Mouse (Mus musculus) embryonic fibroblast, embryonic 13.5 days (primary cell): ENCODE data around the gene Sco2. TPM values are rescaled to one million over a fixed set of nuclear protein-coding genes. Genes with fewer than 3 reads are reported as not detected.
A peak's percentile ranks its signal among the peaks of the same experiment; 100 is the strongest.

Experiments used
- H3K27ac ChIP-seq: 2 replicates; pipeline ENCODE4 v1.5.1; 2012; ENCODE audit warnings: low read length, control low read depth, inconsistent platforms; ENCODE audit not compliant: insufficient read depth
- H3K4me1 ChIP-seq: 2 replicates; pipeline ENCODE4 v1.6.1; 2011; ENCODE audit warnings: low read length; ENCODE audit not compliant: control insufficient read depth, insufficient read depth
- H3K4me3 ChIP-seq: 2 replicates; pipeline ENCODE4 v1.5.1; 2011; ENCODE audit warnings: mild to moderate bottlenecking, control low read depth, low read length; ENCODE audit not compliant: insufficient read depth
- CTCF ChIP-seq: IDR thresholded peaks from 2 replicates; pipeline ENCODE4 v1.5.1; 2011; ENCODE audit warnings: mild to moderate bottlenecking, control low read depth, low read length, moderate library complexity, borderline replicate concordance; ENCODE audit not compliant: insufficient read depth
- POLR2A ChIP-seq: IDR thresholded peaks from 2 replicates; pipeline ENCODE4 v1.6.1; 2011; ENCODE audit warnings: low read depth, mild to moderate bottlenecking, control low read depth, low read length, moderate library complexity
- polyA plus RNA-seq: library from polyadenylated mRNA; stranded (reverse); fragments of >200 nt; gene quantifications from 2 replicates; pipeline ENCODE4 v1.2.4, GENCODE M21; 2011; ENCODE audit warnings: low read depth; ENCODE audit not compliant: missing spikeins, insufficient read length

Gene Sco2
- polyA plus RNA-seq, 1 experiment: 13.8 TPM

- no peak for TF ChIP-seq CTCF
- no peak overlapping the region for H3K27ac ChIP-seq
- H3K4me1 ChIP-seq: no peaks in the 10 kb centered on the region; the same call in 1 of the 2 replicates
- H3K4me3 ChIP-seq: no peak overlapping the region
Observed at GRCm38 (mm10) chr15:89374801-89375534, 1.3 kb upstream of the Sco2 start.

- peak overlapping the region; percentile 54 for H3K4me3 ChIP-seq
- no peak overlapping the region for H3K27ac ChIP-seq
- no peaks in the 10 kb centered on the region; the same call in 1 of the 2 replicates for H3K4me1 ChIP-seq
- no peak for TF ChIP-seq POLR2A
- no peak for TF ChIP-seq CTCF
Observed at GRCm38 (mm10) chr15:89374340-89374739, 694 bp upstream of the Sco2 start.

GRCm38 (mm10) chr15:89373027-89373761, 452 bp downstream of the Sco2 start:
- no peak; the same call in 1 of the 2 replicates for TF ChIP-seq POLR2A
- TF ChIP-seq CTCF: peak; percentile 82
- H3K27ac ChIP-seq: peak overlapping the region; percentile 91
- H3K4me3 ChIP-seq: peak overlapping the region; percentile 54
- H3K4me1 ChIP-seq: no peaks in the 10 kb centered on the region; the same call in 1 of the 2 replicates

- Histone ChIP-seq H3K27ac (no peak overlapping the region), H3K4me3 (peak overlapping the region; percentile 54), H3K4me1 (no peaks in the 10 kb centered on the region; the same call in 1 of the 2 replicates)
- TF ChIP-seq POLR2A (no peak), CTCF (no peak)
Observed at GRCm38 (mm10) chr15:89372536-89372935, 1.1 kb downstream of the Sco2 start.

- TF ChIP-seq CTCF (no peak), POLR2A (no peak)
- no peak overlapping the region for H3K27ac ChIP-seq
- no peak overlapping the region for H3K4me3 ChIP-seq
- H3K4me1 ChIP-seq: no peaks in the 10 kb centered on the region; the same call in 1 of the 2 replicates
Observed at GRCm38 (mm10) chr15:89372068-89372467, 1.6 kb downstream of the Sco2 start.

DNA sequence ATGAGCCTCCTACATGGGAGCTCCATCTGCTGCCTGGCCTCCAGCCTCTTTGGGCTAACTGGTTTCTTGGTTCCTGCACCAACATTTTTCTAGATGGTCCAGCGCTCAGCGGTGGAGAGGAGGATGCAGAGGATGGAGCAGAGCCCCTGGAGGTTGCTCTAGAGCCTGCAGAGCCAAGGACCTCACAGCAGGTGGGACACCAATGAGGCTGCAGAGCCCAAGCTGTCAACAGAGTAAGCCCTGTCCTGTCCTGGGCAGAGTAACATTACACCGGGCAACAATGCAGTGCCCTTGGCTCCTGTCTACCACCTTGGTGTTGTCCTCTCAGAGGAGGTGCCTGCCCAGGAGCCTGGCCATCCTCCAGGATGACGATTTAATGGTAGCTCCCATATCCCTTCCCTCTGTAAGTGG, 8.5 kb downstream of the Sco2 start:
- no peaks in the 10 kb centered on the region for H3K4me1 ChIP-seq
- no peak overlapping the region for H3K4me3 ChIP-seq
- TF ChIP-seq CTCF (no peak), POLR2A (no peak)
- no peak overlapping the region for H3K27ac ChIP-seq

- Histone ChIP-seq H3K4me3 (no peak overlapping the region), H3K4me1 (no peaks in the 10 kb centered on the region), H3K27ac (no peak overlapping the region)
- no peak for TF ChIP-seq CTCF
- TF ChIP-seq POLR2A: no peak
Observed at GRCm38 (mm10) chr15:89363051-89363450, 10.6 kb downstream of the Sco2 start.

GRCm38 (mm10) chr15:89358784-89359183, 14.9 kb downstream of the Sco2 start:
- no peak overlapping the region for H3K4me3 ChIP-seq
- no peaks in the 10 kb centered on the region for H3K4me1 ChIP-seq
- no peak overlapping the region for H3K27ac ChIP-seq
- TF ChIP-seq POLR2A (no peak), CTCF (no peak)

DNA sequence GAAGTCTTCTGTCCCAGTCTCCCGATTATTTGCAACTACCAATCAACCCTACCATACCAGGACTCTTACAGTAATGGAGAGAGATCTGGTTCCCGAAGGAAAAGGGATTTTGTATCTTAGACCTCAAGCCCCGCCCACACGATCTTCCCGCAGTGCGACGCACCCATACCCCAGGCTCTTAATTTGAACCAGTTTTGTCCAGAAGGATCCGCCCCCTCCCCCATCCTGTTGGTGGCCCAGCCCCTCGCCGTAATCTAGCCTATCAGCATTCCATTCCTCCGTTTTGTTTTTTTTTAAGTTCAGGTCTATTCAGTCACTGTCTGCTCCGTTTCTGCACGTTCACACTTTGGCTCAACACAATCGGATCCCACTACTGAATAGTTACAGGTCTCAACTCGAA, 17.3 kb downstream of the Sco2 start:
- H3K4me3 ChIP-seq: peak overlapping the region; percentile 85
- no peaks in the 10 kb centered on the region for H3K4me1 ChIP-seq
- no peak for TF ChIP-seq CTCF
- peak; percentile 56 for TF ChIP-seq POLR2A
- peak overlapping the region; percentile 74 for H3K27ac ChIP-seq
